Comparison of ENCODE assay signal across 28 mouse cellular contexts in genomic region chr7:89316112-89316511, GRCm38 (mm10).
DNase-seq lines count a peak whose midpoint lies in the region; ATAC-seq and TF ChIP-seq lines count a peak whose summit lies in the region.
"Had no signal": no experiment of that assay in that cellular context is flagged by ENCODE, and none has a peak within 500 bp of the region (broad histone marks: within the 10 kb centered on the region; RNA-seq: fewer than 3 reads in every experiment).

No protein-coding gene starts in this region.

- H3K27ac ChIP-seq in intestine, embryonic 15.5 days = no peak overlapping the region
- no peak overlapping the region for H3K27ac ChIP-seq in intestine, postnatal 0 days (ENCODE audit: low read depth, low read length)
- peak overlapping the region; percentile 47; the same call in 1 of the 2 replicates for H3K27ac ChIP-seq in ES-E14 (ENCODE audit: insufficient read depth, low read depth, low read length, poor library complexity, severe bottlenecking)
- H3K27ac ChIP-seq: embryonic facial prominence, embryonic 13.5 days; embryonic facial prominence, embryonic 15.5 days; forebrain, embryonic 10.5 days; forebrain, embryonic 12.5 days had no signal

- intact Hi-C loops in gastrocnemius, postnatal 14 days (cut with DNase I; ENCODE audit: low total_unique reads) = no loop called here
- intact Hi-C loops in left cerebral cortex, postnatal 10 days (cut with DNase I) = no loop called here

- no peak overlapping the region for H3K4me3 ChIP-seq in intestine, embryonic 15.5 days (replicated peaks)
- no peak overlapping the region for H3K4me3 ChIP-seq in intestine, postnatal 0 days (ENCODE audit: low read depth, low read length)
- H3K4me3 ChIP-seq in E14TG2a.4 (replicated peaks; ENCODE audit: low read length) (peak overlapping the region; percentile 14; the same call in 1 of the 2 replicates), ES-E14 (ENCODE audit: insufficient read depth in 1 of 2, low read depth in 1 of 2, low read length in 2 of 2, poor library complexity in 1 of 2, severe bottlenecking in 1 of 2) (no peak overlapping the region)
- H3K4me3 ChIP-seq: embryonic facial prominence, embryonic 13.5 days; embryonic facial prominence, embryonic 15.5 days; erythroblast, embryonic 14.5 days; forebrain, embryonic 10.5 days; forebrain, embryonic 12.5 days had no signal

- H3K4me2 ChIP-seq in intestine, embryonic 15.5 days (replicated peaks) = no peak overlapping the region
- H3K4me2 ChIP-seq in intestine, postnatal 0 days (replicated peaks; ENCODE audit: low read depth) = no peak overlapping the region
- H3K4me2 ChIP-seq: embryonic facial prominence, embryonic 13.5 days; embryonic facial prominence, embryonic 15.5 days; forebrain, embryonic 12.5 days had no signal

- H3K9ac ChIP-seq in intestine, embryonic 15.5 days = no peak overlapping the region
- no peak overlapping the region for H3K9ac ChIP-seq in intestine, postnatal 0 days (ENCODE audit: low read depth, low read length)
- H3K9ac ChIP-seq in ES-E14 (ENCODE audit: insufficient read depth, low read depth, low read length, poor library complexity, severe bottlenecking) = no peak overlapping the region
- H3K9ac ChIP-seq: embryonic facial prominence, embryonic 13.5 days; embryonic facial prominence, embryonic 15.5 days; forebrain, embryonic 12.5 days had no signal

- peak; percentile 51; the same call in 1 of the 2 replicates for ATAC-seq in intestine, embryonic 15.5 days
- ATAC-seq in intestine, postnatal 0 days = no peak
- ATAC-seq: CD4-positive, CD25-positive, alpha-beta regulatory T cell, adult 4 months; forebrain, embryonic 14.5 days; forebrain, embryonic 16.5 days had no signal

- no peaks in the 10 kb centered on the region for H3K27me3 ChIP-seq in intestine, embryonic 15.5 days (replicated peaks)
- H3K27me3 ChIP-seq in intestine, postnatal 0 days (replicated peaks; ENCODE audit: control insufficient read depth, insufficient read depth, low read length) = no peaks in the 10 kb centered on the region
- H3K27me3 ChIP-seq in E14TG2a.4 (ENCODE audit: insufficient read depth, low read length) = no peaks in the 10 kb centered on the region
- H3K27me3 ChIP-seq: CH12.LX; embryonic facial prominence, embryonic 13.5 days; embryonic facial prominence, embryonic 15.5 days; forebrain, embryonic 12.5 days had no signal

- DNase-seq in ES-E14 (ENCODE audit: low read depth, low spot score) (no peak), ZHBTc4 (ENCODE audit: low read depth, low spot score) (peak; percentile 27)
- DNase-seq in gastrocnemius, postnatal 14 days = no peak
- DNase-seq in left cerebral cortex, postnatal 10 days (ENCODE audit: extremely low spot score in 1 of 2, low spot score in 2 of 2) = no peak
- no peak for DNase-seq in layer of hippocampus, adult 9-10 months (ENCODE audit: low spot score)
- DNase-seq: adrenal gland, adult 2 months; adrenal gland, postnatal 10 days; adrenal gland, postnatal 25 days; B cell, adult 2 months; cerebellum, adult 11 months; cerebellum, adult 18-20 months; cerebellum, adult 8-10 months; cerebellum, adult 9-11 months; cerebellum, postnatal 14 days; cerebellum, postnatal 36 days; embryo, embryonic 11 days had no signal

- no peaks in the 10 kb centered on the region for H3K36me3 ChIP-seq in intestine, embryonic 15.5 days
- no peaks in the 10 kb centered on the region for H3K36me3 ChIP-seq in intestine, postnatal 0 days (ENCODE audit: control insufficient read depth, insufficient read depth)
- H3K36me3 ChIP-seq in E14TG2a.4 (ENCODE audit: insufficient read depth, low read length) = no peaks in the 10 kb centered on the region
- H3K36me3 ChIP-seq in ES-E14 (ENCODE audit: control insufficient read depth, insufficient read depth, low read length, poor library complexity, severe bottlenecking) = peaks cover 2% of the 10 kb centered on the region; the same call in 1 of the 2 replicates

- no peaks in the 10 kb centered on the region for H3K4me1 ChIP-seq in intestine, embryonic 15.5 days (replicated peaks)
- H3K4me1 ChIP-seq in intestine, postnatal 0 days (replicated peaks; ENCODE audit: control insufficient read depth, insufficient read depth, low read length) = no peaks in the 10 kb centered on the region
- H3K4me1 ChIP-seq in E14TG2a.4 (replicated peaks; ENCODE audit: low read depth, low read length) (peaks cover 45% of the 10 kb centered on the region), ES-E14 (ENCODE audit: control insufficient read depth in 2 of 2, insufficient read depth in 2 of 2, low read length in 2 of 2, poor library complexity in 1 of 2) (peaks cover 4 to 14% of the 10 kb centered on the region in 2 experiments)
- H3K4me1 ChIP-seq: embryonic facial prominence, embryonic 13.5 days; embryonic facial prominence, embryonic 15.5 days; forebrain, embryonic 12.5 days had no signal

- in situ Hi-C loops in ES-E14 (cut with MboI; ENCODE audit: low sequenced_read_pairs in 2 of 2, unreplicated experiment in 2 of 2) = no loop called here

- no peaks in the 10 kb centered on the region for H3K9me3 ChIP-seq in intestine, embryonic 15.5 days
- no peaks in the 10 kb centered on the region for H3K9me3 ChIP-seq in intestine, postnatal 0 days (ENCODE audit: control insufficient read depth)
- H3K9me3 ChIP-seq in E14TG2a.4 (ENCODE audit: low read length) (peaks cover 6% of the 10 kb centered on the region), ES-E14 (ENCODE audit: control insufficient read depth, insufficient read depth, low read depth, low read length) (no peaks in the 10 kb centered on the region)
- H3K9me3 ChIP-seq: embryonic facial prominence, embryonic 15.5 days; forebrain, embryonic 12.5 days had no signal

- TF ChIP-seq CTCF in intestine, postnatal 0 days (IDR thresholded peaks at IDR 0.05; ENCODE audit: low read depth) = no peak
- no peak for TF ChIP-seq CTCF in E14TG2a.4 (conservative IDR thresholded peaks at IDR 0.05; ENCODE audit: low read length)

- 77% methylated on average over 3 of the region's 3 CpGs for WGBS in intestine, embryonic 15.5 days
- WGBS in intestine, postnatal 0 days = 55% methylated on average over 3 of the region's 3 CpGs

TF ChIP-seq in ES-E14, 5 proteins besides CTCF, POLR2A, EP300 and RAD21:
- TF ChIP-seq MAFK (IDR thresholded peaks at IDR 0.05; ENCODE audit: insufficient read depth, low read depth, low read length) (no peak), ZNF384 (IDR thresholded peaks at IDR 0.05; ENCODE audit: low read depth, low read length) (no peak), HCFC1 (IDR thresholded peaks at IDR 0.05; ENCODE audit: borderline replicate concordance, insufficient read depth, low read length) (no peak), ZC3H11A (IDR thresholded peaks at IDR 0.05; ENCODE audit: borderline replicate concordance, low read depth, low read length) (no peak), CHD2 (IDR thresholded peaks at IDR 0.05; ENCODE audit: low read depth, low read length) (no peak)
